Mouse (Mus musculus) C2C12 (cell line): ENCODE results near the gene Klf12.

ENCODE experiments used
- CTCF ChIP-seq: IDR thresholded peaks from one replicate; pipeline ENCODE4 v1.5.1; 2011; ENCODE audit not compliant: control insufficient read depth, insufficient read depth, insufficient read length
- MAX ChIP-seq: IDR thresholded peaks from one replicate; pipeline ENCODE4 v1.6.1; 2011; ENCODE audit warnings: mild to moderate bottlenecking, control low read depth
- MYOD1 ChIP-seq: IDR thresholded peaks from one replicate; pipeline ENCODE4 v1.6.1; 2011; ENCODE audit warnings: low read depth; ENCODE audit not compliant: control insufficient read depth, insufficient read length

DNA sequence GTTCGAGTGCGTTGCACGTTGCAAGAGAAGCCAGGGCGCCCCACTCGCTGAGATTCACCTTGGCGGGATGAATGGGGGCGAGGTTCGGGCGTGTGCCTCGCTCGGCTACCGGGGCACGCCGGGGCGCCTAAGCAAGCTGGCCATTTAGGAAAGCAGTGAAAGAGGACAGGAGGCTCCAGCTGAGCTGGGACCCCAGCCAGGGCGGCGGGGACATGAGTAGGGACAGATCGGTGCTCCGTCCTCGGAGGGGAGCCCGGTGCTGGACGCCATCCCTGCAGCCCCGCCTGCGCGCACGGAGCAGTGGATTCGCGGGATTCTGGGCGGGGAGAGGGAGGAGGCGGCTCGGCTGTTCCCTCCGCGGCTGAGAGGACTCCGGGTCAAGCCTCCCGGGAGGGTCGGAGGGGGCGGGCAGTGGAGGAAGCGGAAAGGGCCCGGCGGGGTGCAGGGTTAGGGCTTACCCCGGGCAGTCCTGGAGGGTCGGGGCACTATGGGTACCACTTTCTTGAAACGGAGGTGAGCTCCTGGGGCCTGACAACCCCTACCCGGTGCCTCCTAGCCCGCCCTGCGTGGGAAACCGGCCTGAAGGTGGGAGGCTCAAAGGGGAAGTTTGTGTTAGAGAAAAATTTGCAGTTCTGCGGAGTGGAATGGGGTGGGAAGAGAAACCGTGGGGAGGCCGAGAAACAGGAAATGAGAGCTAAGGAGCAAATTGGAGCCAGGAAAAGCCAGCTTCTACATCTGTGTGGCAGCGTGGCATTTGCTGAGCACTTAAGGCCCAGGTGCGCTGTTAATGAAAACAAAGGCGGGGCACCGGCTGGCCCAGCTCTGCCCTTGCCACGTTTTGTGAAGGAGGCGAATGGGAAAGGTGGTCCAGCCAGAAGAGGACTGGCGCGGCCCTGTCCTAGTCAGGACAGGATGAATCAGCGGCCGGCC lies 1.4 kb upstream of the Klf12 start:
- TF ChIP-seq MYOD1 (no peak), CTCF (no peak), MAX (no peak)
